Mouse (Mus musculus) left cerebral cortex, postnatal 10 days (tissue): ENCODE results near the gene Atf5. TPM values are rescaled to one million over a fixed set of nuclear protein-coding genes. Genes with fewer than 3 reads are reported as not detected.

Source experiments
- DNase-seq, 2 experiments: peaks; one replicate each; pipeline ENCODE4 v3.0.0; 2021 to 2022; ENCODE audit warnings: low spot score in 2 of 2, mixed read lengths in 1 of 2; ENCODE audit errors: extremely low spot score in 1 of 2
- intact Hi-C: fragments of 180-260 bp; cut with DNase I; formaldehyde crosslinking; loops from one replicate; pipeline ENCODE4 v1.15.1; 2025
- total RNA-seq, 2 experiments: library from RNA; stranded (reverse); gene quantifications; 2 replicates each; pipeline ENCODE4 v1.2.3; 2021

Atf5 gene
- total RNA-seq = 10 to 100 TPM; 23.6 to 24.1 TPM

GRCm38 (mm10) chr7:44816470-44817021 lies at the start of gene Atf5:
Gene Atf5, minus strand, starts transcription at chr7:44816658.
- no peak for DNase-seq
- intact Hi-C loops = loop anchor here (2.0 kb wide), 1 partner anchor 72 kb away; no protein-coding TSS in a partner anchor

GRCm38 (mm10) chr7:44864595-44865542 lies 48.4 kb upstream of the Atf5 start:
- intact Hi-C loops = no loop called here
- DNase-seq = peak in 1 of 2 experiments; percentile 61

DNA sequence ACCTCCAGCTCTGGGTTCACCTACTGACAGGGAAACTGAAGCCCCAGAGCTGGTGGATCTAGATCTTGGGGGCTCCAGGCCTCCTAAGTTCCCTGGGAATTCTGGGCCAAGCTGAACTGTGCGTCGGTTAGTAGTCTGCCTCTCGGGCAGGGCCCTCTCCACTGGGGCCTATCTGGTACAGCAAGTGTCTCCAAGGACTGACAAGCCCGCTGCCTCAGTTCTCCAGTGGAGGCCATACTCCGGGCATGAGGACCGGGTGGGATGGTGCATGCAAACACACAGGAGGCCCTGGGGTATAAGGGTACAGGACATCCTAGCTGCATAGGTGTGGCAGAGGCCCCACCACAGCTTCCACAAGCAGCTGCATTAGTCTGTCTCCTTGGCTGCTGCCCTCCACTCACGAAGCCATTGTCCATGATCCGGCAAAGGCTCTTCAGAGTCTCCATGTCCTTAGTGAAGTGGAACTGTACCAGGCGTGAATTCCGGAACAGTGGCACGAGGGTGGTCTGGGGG lies 47.6 kb upstream of the Atf5 start:
- no peak for DNase-seq
- intact Hi-C loops = no loop called here

GRCm38 (mm10) chr7:44863210-44863609 lies 46.8 kb upstream of the Atf5 start:
- intact Hi-C loops = no loop called here
- DNase-seq = no peak

GRCm38 (mm10) chr7:44862434-44862833 lies 46.0 kb upstream of the Atf5 start:
- intact Hi-C loops = no loop called here
- DNase-seq = no peak

GRCm38 (mm10) chr7:44861429-44861816 lies 45.0 kb upstream of the Atf5 start:
- DNase-seq = no peak
- intact Hi-C loops = no loop called here

- peak in 1 of 2 experiments; percentile 86 for DNase-seq
- intact Hi-C loops = no loop called here
These were observed 44.3 kb upstream of the Atf5 start for GRCm38 (mm10) chr7:44860576-44861428.

DNA sequence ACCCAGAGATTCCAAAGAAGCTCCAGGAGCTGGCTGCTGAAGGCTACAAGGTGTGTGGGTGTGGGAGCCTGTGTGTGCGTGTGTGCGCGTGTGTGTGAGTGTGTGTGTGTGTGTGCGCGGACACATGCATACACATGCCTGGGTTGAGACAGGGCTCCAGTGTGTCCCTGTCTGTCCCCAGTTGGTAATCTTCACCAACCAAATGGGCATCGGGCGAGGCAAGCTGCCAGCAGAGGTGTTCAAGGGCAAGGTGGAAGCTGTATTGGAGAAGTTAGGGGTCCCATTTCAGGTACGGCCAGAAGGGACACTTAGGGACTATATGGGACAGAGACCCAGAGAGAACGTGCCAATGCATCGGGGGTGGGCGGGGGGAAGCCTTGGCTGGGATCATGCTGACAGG lies 43.4 kb upstream of the Atf5 start:
- DNase-seq = no peak
- intact Hi-C loops = no loop called here

- peak in 1 of 2 experiments; percentile 66 for DNase-seq
- intact Hi-C loops = no loop called here
These were observed 41.4 kb upstream of the Atf5 start for GRCm38 (mm10) chr7:44857905-44858304.

DNA sequence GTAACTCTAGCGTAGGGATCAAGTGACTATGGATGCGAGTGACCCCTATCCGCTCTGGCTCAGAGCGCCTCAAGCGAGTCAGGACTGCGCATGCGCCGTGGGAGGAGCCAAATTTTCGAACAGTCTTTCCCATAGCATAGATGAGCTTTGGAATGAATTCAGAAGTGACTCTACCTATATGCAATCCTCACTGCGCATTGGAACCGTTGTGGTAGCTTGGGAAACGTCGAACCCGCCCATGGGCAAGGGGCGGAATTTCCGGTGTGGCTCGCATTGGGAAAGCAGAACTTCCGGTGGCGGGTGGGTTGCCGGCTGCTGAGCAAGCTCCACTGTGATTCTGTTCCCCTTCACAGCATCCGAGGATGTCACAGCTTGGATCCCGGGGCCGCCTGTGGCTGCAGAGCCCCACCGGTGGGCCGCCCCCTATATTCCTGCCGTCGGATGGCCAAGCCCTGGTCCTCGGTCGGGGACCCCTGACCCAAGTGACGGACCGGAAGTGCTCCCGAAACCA lies 40.6 kb upstream of the Atf5 start, which contains the start of gene Pnkp:
Gene Pnkp, plus strand, starts transcription at position 98 of the 511 bp plus-strand sequence.
- intact Hi-C loops = no loop called here

GRCm38 (mm10) chr7:44856265-44856916 lies 39.9 kb upstream of the Atf5 start:
- intact Hi-C loops = no loop called here
- DNase-seq = no peak

More for the DNA sequence above, 40.6 kb upstream of the Atf5 start, which contains the start of gene Pnkp:
- DNase-seq = peak; percentile 92

- intact Hi-C loops = no loop called here
- DNase-seq = no peak
These were observed 38.6 kb upstream of the Atf5 start for GRCm38 (mm10) chr7:44855036-44855435.

DNA sequence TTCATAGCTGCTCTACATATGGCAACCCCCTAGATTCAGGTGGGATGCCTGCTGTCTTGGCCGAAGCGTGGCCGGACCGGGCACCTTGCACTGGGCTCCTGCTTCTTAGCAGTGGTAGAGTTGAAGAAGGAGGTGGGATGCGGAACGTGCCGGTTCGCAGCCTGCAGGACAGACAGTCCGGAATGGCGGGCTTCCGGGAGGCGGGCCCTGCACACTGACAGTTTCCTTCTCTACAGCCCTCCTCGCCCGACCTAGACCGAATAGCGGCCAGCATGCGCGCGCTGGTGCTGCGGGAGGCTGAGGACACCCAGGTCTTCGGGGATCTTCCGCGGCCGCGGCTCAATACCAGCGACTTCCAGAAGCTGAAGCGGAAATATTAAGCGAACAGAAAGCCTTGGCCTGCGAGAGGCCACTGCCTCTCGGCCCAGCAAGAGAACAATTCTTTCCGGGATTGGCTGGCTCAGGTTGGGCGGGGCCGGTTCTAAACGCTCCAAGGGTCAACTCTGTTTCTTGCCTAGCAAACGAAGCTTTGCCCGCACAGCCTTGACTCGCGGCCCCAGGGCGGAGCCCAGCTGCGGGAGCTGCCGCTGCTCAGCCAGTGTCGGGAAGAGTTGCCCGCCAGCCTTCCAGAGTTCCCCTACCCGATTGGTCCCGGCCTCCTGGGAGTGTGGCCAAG lies 38.0 kb upstream of the Atf5 start:
- intact Hi-C loops = no loop called here
- peak; percentile 63 to 91 for DNase-seq

DNA sequence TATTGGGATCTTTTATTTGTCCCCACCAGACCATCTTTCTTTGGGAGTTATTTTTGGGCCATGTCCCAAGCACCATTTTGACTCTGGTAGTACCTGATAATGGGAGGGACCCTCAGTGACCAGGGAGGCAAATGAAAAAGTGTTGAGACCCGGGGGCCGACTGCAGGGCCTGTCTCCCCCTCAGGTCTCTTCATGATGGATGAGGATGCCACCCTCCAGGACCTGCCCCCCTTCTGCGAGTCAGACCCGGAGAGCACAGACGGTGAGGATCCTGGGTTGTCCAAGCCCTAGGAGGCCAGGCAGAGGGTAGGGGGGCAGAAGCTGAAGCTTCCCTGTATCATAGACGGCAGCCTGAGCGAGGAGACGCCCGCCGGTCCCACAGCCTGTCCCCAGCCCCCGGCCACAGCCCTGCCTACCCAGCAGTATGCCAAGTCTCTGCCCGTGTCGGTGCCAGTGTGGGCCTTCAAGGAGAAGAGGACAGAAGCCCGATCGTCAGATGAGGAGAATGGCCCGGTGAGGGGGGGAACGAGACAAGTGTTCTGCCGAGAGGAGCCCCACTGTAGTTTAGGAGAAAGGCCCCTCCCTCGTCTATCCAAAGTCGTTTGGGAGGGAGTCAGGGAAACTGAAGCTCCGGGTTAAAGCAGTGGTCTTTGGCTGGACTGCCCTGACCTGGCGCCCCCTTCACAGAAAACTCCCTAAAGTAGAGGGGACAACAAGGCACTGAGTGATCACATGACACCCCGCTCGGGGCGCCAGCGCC lies 37.3 kb upstream of the Atf5 start:
- intact Hi-C loops = no loop called here
- peak in 1 of 2 experiments; percentile 58 for DNase-seq

GRCm38 (mm10) chr7:44853065-44853464 lies 36.6 kb upstream of the Atf5 start:
- intact Hi-C loops = no loop called here
- DNase-seq = no peak

GRCm38 (mm10) chr7:44852259-44853027 lies 36.0 kb upstream of the Atf5 start:
- peak in 1 of 2 experiments; percentile 61 for DNase-seq
- intact Hi-C loops = no loop called here
